Mouse (Mus musculus) testis, adult 2 months (tissue): ENCODE measurements at regions not wholly inside any gene's neighbourhood (a gene's known extent, or its start where the extent isn't known, plus 50 kb on each side); places are given as distances from the start of the nearest gene placed in this dataset.
"Not testable (repeated sequence)": the region's sequence is repeated elsewhere in the genome, so short reads cannot be mapped to it uniquely, and the experiment has no call there.

Source experiments
- CTCF ChIP-seq: fragments of 200-500 bp; IDR thresholded peaks from 2 replicates; pipeline ENCODE4 v1.5.1; 2012; ENCODE audit warnings: low read depth, mild to moderate bottlenecking, inconsistent platforms, low read length, moderate library complexity; ENCODE audit not compliant: control insufficient read depth, insufficient read depth, insufficient replicate concordance
- POLR2A ChIP-seq: fragments of 200-500 bp; IDR thresholded peaks from 2 replicates; pipeline ENCODE4 v1.6.1; 2012; ENCODE audit warnings: low read depth, mild to moderate bottlenecking, inconsistent platforms, low read length, moderate library complexity; ENCODE audit not compliant: control insufficient read depth

DNA sequence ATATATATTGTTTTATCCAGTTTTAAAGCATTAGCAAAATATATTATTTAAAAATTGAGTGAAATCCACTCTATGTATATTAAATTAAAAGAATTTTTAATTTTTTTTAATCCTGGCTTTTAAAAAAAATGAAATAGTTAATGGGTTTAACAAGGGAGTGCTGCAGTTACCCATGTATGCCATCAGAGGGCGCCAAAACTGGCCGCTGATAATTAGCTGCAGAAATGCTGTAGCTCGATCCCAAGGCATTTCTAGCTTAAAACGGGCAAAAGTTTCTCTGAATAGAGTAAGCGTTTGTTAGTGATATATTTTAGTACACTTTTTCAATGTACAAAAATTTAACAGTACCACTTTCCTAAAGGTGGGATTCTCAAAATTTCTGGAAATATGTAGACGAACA, 82.5 kb upstream of the Zfp637 start:
- TF ChIP-seq CTCF, result peak; percentile 21; the same call in 1 of the 2 replicates
- TF ChIP-seq POLR2A, result not testable (repeated sequence)
